Mouse (Mus musculus): ENCODE measurements at regions not wholly inside any gene's neighbourhood (a gene's known extent, or its start where the extent isn't known, plus 50 kb on each side); places are given as distances from the start of the nearest gene placed in this dataset.
"Not testable (repeated sequence)": the region's sequence is repeated elsewhere in the genome, so short reads cannot be mapped to it uniquely, and the experiment has no call there.

DNA sequence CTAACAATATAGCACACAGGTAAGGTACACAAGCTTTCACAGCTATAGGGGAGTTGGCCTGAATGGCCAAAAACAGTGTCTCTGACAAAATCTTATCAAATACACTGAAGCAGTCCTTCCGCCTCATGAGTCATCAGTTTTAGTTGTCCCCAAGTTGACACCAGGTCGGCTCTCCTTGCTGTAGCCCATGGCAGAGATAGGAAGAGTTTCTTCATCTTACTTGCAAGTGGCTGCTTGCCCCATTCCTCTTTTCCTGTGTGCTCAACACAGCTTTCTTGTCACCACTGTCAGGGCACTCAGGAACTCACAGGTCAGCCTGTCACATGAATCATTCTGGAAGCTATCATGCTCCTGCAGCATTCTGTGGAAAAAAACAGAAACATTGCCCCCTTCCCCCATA, 77.1 kb downstream of the Olfr721-ps1 start:
- H3K27me3 ChIP-seq; CTCF ChIA-PET; DNase-seq (ENCODE audit: low read depth, low spot score); in situ Hi-C loops (cut with MboI; ENCODE audit: low pct_unique_long_range_greater_than_20kb); POLR2A ChIA-PET; ATAC-seq: not testable (repeated sequence)

DNA sequence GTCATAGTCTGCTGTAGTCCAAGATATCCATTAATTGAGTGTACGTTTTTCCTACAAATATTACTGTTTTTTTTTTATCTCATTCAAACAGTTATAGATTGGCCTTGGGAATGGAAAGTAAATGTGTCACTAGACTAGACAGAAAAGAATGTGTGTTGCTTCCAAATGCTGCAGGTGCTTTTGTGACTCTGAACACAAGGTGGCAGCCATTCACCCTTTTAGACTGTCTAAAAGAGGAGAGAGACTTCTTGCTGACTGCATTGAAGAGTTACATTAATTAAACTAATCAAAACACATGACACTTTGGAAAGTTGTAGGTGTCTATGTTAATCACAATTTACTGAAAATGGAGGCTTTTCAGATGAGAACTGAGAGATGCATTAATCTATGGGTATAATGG, 80.7 kb downstream of the Olfr721-ps1 start:
- in situ Hi-C loops (cut with MboI; ENCODE audit: low pct_unique_long_range_greater_than_20kb) = loop anchor here (5.0 kb wide), 1 partner anchor 380 kb away; no protein-coding TSS in a partner anchor
- ATAC-seq = no peak
- peak; percentile 67 for TF ChIP-seq CTCF (IDR thresholded peaks at IDR 0.05)
- no peaks in the 10 kb centered on the region for H3K27me3 ChIP-seq
- CTCF ChIA-PET = interaction anchor here (1.2 to 1.5 kb wide), 2 partner anchors 10 to 381 kb away, joined by 4 to 6 read pairs; no protein-coding TSS in a partner anchor
- no peak for DNase-seq (ENCODE audit: low read depth, low spot score)
- POLR2A ChIA-PET = no interaction called here

DNA sequence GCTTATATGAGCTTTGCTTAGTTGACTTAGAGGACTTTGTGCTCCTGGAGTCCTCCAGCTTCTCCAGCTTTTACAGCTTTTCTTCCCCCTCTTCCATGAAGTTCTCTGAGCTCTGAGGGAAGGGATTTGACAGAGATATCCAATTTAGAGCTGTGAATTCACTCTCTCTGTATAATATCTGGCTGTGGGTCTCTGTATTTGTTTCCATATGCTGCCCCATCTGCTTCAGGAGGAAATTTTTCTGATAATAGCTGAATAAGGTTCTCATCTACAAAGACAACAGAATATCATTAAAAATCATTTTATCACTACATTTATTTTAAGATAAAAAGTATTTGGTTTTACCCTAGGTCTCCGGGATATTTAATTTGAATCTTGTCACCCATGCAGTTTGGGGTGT, 85.3 kb downstream of the Olfr721-ps1 start:
- in situ Hi-C loops (cut with MboI; ENCODE audit: low pct_unique_long_range_greater_than_20kb) = no loop called here

DNA sequence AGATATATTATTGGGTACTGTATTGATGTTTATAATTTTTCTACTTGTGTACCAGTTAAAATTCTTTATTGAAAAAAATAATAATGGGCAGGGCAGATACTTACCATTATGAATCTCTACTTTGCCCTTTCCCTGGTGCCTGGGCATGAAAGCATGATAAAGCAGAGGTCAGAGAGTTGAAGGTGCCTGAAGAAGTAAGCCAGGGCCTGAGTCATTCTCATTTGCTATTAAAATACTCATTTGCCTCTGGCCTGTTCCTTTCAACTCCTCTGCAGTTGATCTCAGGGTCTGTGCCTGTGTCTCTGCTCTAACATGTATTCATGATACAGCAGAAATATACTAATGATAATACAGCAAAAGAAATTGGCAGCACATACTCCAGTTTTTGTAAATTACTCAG, 89.4 kb downstream of the Olfr721-ps1 start:
- ChIA-PET CTCF (no interaction called here), POLR2A (no interaction called here)
- DNase-seq (ENCODE audit: low read depth, low spot score) = no peak
- in situ Hi-C loops (cut with MboI; ENCODE audit: low pct_unique_long_range_greater_than_20kb) = no loop called here
- H3K27me3 ChIP-seq = no peaks in the 10 kb centered on the region
- TF ChIP-seq CTCF (IDR thresholded peaks at IDR 0.05) = no peak
- ATAC-seq = no peak

More for the DNA sequence above, 85.3 kb downstream of the Olfr721-ps1 start:
- no peaks in the 10 kb centered on the region for H3K27me3 ChIP-seq
- ATAC-seq (no peak), DNase-seq (ENCODE audit: low read depth, low spot score) (no peak)
- no peak for TF ChIP-seq CTCF (IDR thresholded peaks at IDR 0.05)
- CTCF ChIA-PET = no interaction called here
- POLR2A ChIA-PET = no interaction called here

DNA sequence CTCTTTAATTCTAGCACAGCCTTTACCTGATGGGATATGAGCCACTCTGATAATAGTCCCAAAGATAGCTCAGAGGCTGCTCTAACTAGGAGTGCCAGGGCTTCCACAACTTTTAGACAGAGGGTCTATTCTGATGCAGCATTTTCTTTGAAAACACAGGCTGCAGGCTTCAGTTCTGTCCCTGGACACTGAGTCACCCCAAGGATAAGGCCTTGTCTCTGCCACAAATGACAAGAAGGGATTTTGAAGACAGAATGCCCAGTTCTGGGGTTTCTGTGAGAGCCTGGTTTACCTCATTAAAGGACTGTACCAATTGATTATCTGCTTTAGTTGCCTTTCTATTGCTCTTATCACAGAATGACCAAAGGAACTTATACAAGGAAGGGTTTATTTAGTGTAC, 90.9 kb downstream of the Olfr721-ps1 start:
- in situ Hi-C loops (cut with MboI; ENCODE audit: low pct_unique_long_range_greater_than_20kb) = no loop called here
- DNase-seq (ENCODE audit: low read depth, low spot score) (no peak), ATAC-seq (no peak)
- ChIA-PET CTCF (interaction anchor here (0.8 to 1.8 kb wide), 2 partner anchors 9 to 413 kb away, joined by 3 to 6 read pairs; no protein-coding TSS in a partner anchor), POLR2A (no interaction called here)
- no peaks in the 10 kb centered on the region for H3K27me3 ChIP-seq
- no peak for TF ChIP-seq CTCF (IDR thresholded peaks at IDR 0.05)

DNA sequence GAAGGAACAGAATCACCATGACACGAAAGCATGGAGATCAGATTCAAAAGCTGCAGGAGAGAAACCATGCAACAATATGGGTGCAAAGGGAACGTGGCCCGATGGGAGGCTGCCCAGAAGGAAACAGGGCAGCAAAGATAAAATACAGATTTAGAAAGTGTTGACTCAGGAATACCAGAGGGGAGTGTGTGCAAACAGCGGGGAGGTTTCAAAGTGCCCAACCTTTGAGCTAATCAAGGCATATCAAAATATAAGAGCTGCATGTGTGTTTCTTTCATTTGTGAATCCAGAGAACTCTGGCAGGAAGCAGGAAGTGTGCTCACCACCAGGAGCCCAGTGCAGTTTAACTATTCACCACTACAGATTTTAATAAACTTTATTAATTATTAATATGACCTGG, 110.8 kb downstream of the Olfr721-ps1 start:
- ChIA-PET CTCF (no interaction called here), POLR2A (no interaction called here)
- no peaks in the 10 kb centered on the region for H3K27me3 ChIP-seq
- no peak for TF ChIP-seq CTCF (IDR thresholded peaks at IDR 0.05)
- in situ Hi-C loops (cut with MboI; ENCODE audit: low pct_unique_long_range_greater_than_20kb) = loop anchor here (10.0 kb wide), 1 partner anchor 133 kb away; no protein-coding TSS in a partner anchor
- ATAC-seq (no peak), DNase-seq (ENCODE audit: low read depth, low spot score) (no peak)

DNA sequence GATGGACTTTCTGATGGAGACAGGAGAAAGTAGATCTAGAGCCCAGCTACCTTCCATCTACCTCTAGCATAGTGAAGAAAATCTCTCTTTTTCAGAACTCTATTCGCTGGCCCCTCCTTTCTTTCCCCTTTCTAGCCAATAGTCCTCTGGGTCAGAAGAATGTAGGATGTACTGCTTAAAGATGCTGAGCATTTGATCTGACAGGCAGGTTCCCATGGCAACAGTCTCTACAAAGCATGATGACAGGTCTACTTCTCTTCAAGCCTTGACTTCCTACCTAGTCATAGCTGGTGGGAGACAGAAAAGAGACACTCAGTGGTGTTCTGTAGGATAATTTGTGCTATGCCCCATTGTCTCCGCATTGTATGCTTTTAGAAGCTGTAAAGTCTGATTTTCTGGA, 112.0 kb downstream of the Olfr721-ps1 start:
- DNase-seq (ENCODE audit: low read depth, low spot score) (no peak), ATAC-seq (no peak)
- in situ Hi-C loops (cut with MboI; ENCODE audit: low pct_unique_long_range_greater_than_20kb) = loop anchor here (10.0 kb wide), 1 partner anchor 132 kb away; no protein-coding TSS in a partner anchor
- POLR2A ChIA-PET = no interaction called here
- TF ChIP-seq CTCF (IDR thresholded peaks at IDR 0.05) = no peak
- CTCF ChIA-PET = no interaction called here
- H3K27me3 ChIP-seq = no peaks in the 10 kb centered on the region

DNA sequence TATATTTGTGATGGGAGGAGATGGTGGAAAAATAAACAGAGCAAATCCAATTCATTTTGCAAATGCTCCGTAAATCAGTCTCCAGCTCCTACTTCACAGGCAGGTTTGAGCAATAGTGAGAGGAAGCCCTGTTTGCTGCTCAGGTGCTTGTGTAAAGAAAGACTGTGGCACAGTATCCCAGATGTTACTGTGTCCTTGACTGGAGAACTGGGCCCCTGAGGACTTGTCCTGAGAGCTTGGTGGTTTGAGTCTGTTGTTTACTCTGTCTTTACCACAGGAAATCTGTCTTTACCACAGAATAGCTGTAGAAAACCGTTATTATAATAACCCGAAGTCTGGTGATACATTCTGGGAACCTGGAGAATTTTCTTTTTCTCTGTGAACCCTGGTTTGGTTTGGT, 112.4 kb downstream of the Olfr721-ps1 start:
- DNase-seq (ENCODE audit: low read depth, low spot score) (no peak), ATAC-seq (no peak)
- CTCF ChIA-PET = no interaction called here
- in situ Hi-C loops (cut with MboI; ENCODE audit: low pct_unique_long_range_greater_than_20kb) = loop anchor here (10.0 kb wide), 1 partner anchor 131 kb away; no protein-coding TSS in a partner anchor
- POLR2A ChIA-PET = no interaction called here
- no peaks in the 10 kb centered on the region for H3K27me3 ChIP-seq
- TF ChIP-seq CTCF (IDR thresholded peaks at IDR 0.05) = no peak

DNA sequence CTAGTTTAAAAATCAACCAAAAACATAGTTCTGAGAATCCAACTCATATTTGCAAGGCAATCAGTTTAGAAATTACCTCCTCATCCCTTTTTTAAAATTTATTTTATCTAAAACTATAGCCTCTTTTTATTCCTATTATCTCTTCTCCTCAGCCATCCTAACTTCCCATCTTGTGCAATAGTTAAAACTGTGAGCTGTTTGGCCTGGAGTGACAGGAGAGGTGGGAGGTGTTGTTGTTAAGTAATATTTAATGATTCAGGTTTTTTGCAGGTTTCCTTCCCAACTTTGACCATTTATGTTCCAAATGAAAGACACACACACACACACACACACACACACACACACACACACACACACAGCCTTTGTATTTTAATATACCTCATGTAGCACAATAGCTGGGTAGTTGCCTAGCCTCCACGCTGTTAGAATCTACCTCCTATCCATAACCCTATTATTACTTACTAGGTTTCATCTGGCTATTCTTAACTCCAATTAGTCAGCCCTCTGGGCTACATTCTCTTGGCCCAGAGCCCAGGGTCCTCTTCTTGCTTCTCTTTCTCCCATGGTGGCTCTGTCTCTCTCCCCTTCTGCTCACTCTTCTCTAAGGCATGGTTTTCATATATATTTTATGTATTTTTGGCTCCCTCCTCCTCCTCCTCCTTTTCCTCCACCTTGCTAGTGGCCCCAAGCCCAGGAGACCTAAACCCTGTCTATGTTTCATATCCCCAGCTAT, 113.5 kb downstream of the Olfr721-ps1 start:
- DNase-seq (ENCODE audit: low read depth, low spot score) (no peak), ATAC-seq (peak; percentile 52)
- in situ Hi-C loops (cut with MboI; ENCODE audit: low pct_unique_long_range_greater_than_20kb) = loop anchor here (10.0 kb wide), 1 partner anchor 130 kb away; no protein-coding TSS in a partner anchor
- CTCF ChIA-PET = no interaction called here
- H3K27me3 ChIP-seq = no peaks in the 10 kb centered on the region
- POLR2A ChIA-PET = no interaction called here
- no peak for TF ChIP-seq CTCF (IDR thresholded peaks at IDR 0.05)

DNA sequence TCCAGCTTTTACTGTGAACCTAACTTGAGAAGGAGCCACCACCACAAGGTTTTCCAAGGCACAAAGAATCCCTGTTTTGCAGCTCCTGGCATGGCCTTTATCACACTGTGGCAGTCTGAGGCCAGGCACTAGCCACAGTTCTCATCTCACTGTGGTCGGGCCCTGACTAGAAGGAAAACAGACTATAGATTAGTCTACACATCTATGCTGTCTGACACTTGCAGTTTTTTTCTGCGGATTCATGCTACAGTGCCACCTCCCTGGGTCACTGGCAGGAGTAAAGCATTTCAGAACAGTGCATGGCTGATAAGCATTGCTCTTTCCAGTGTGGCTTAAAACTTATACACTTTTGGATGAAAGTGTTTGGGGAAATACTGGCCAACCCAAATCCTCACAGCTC, 114.3 kb downstream of the Olfr721-ps1 start:
- ATAC-seq (no peak), DNase-seq (ENCODE audit: low read depth, low spot score) (no peak)
- POLR2A ChIA-PET = no interaction called here
- no peak for TF ChIP-seq CTCF (IDR thresholded peaks at IDR 0.05)
- CTCF ChIA-PET = no interaction called here
- in situ Hi-C loops (cut with MboI; ENCODE audit: low pct_unique_long_range_greater_than_20kb) = loop anchor here (10.0 kb wide), 1 partner anchor 129 kb away; no protein-coding TSS in a partner anchor
- H3K27me3 ChIP-seq = no peaks in the 10 kb centered on the region

DNA sequence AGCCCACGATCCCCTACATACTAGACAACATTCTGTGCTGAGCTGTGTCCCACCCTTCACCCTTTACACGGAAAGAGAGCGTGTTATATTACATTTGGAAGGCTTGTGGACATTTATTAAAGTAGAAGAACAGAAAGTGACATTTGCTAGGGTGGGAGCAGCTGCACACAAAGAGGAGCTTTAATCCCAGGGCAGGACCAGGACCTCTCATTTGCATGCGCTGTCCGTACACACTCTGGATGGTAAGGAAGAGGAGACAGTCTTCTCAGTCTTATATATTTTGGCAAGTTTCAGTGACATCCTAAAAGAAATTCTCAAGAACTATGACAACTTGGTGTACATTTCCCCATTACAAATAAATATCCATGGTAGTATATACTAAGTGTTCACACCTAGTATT, 114.8 kb downstream of the Olfr721-ps1 start:
- DNase-seq (ENCODE audit: low read depth, low spot score) (no peak), ATAC-seq (no peak)
- TF ChIP-seq CTCF (IDR thresholded peaks at IDR 0.05) = no peak
- POLR2A ChIA-PET = no interaction called here
- H3K27me3 ChIP-seq = no peaks in the 10 kb centered on the region
- CTCF ChIA-PET = no interaction called here
- in situ Hi-C loops (cut with MboI; ENCODE audit: low pct_unique_long_range_greater_than_20kb) = loop anchor here (10.0 kb wide), 1 partner anchor 129 kb away; no protein-coding TSS in a partner anchor

All from Patski (cell line).